Mouse (Mus musculus) testis, postnatal 14 days (tissue): ENCODE measurements around the gene Intu.

Experiments used
- DNase-seq: peaks from one replicate; pipeline ENCODE4 v3.0.0; 2021; ENCODE audit warnings: low spot score

The Intu gene

GRCm38 (mm10) chr3:40531286-40532141 is at the start of gene Intu:
Gene Intu (plus strand): TSS chr3:40531286.
- DNase-seq: no peak

DNA sequence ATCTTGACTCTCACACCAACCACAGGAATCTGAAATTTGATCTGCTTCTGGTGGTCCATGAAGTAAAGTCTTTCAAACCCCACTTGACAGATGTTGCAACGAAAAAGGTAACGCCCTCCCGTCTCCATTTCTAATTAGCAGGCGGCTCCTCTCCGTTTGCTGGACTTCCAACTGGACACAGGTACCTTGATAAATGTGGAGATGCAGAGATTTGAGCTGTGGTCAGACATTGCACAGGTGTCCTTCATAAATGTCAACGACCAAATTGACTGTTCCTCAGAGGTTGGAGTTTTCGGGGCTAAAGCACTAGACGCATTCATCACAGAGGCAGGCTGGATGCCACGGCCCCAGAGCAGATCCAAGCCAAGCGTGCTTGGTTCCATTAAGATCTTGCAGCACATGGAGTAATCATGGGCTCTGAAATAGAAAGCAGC is 47.8 kb upstream of the Intu start:
- no peak for DNase-seq

DNA sequence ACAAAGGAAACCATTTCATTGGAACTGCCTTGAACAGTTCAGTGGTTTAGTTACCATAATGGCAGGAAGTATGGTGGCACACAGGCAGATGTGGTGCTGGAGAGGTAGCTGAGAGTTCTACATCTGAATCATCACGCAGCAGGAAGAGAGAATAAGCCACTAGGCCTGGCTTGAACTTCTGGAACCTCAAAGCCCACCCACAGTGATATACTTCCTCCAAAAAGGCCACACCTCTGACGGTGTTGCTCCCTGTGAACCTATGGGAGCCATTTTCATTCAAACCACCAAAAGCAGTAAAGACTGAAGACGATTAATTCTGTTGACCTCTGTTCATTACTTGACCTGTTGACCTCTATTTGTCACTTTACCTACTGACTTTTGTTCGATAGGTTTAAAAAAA is 43.7 kb upstream of the Intu start:
- no peak for DNase-seq

- DNase-seq: peak; percentile 11
Observed at GRCm38 (mm10) chr3:40491742-40492141, 39.3 kb upstream of the Intu start.

GRCm38 (mm10) chr3:40498898-40499297 is 32.2 kb upstream of the Intu start:
- DNase-seq: peak; percentile 37

- DNase-seq: no peak
Observed at GRCm38 (mm10) chr3:40500157-40500808, 30.8 kb upstream of the Intu start.

DNA sequence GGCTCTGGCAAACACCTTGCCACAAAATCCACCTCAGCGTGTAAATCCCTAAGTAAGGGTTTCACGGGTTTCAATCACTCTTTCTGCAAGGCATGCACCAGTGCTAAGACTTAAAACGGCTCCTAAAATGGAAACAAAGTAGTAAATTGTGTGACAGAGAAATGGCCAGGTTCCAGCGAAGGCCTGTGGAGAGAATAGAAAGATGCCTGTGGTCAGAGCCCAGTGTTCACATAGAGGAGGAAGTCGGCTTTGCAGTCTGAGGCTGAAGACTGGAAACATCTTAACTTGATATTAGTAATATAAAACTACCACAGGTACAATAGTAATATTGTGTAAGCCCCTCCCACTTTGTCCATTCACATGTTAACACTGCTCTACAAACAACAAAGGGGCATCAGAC is 26.7 kb upstream of the Intu start:
- no peak for DNase-seq

DNA sequence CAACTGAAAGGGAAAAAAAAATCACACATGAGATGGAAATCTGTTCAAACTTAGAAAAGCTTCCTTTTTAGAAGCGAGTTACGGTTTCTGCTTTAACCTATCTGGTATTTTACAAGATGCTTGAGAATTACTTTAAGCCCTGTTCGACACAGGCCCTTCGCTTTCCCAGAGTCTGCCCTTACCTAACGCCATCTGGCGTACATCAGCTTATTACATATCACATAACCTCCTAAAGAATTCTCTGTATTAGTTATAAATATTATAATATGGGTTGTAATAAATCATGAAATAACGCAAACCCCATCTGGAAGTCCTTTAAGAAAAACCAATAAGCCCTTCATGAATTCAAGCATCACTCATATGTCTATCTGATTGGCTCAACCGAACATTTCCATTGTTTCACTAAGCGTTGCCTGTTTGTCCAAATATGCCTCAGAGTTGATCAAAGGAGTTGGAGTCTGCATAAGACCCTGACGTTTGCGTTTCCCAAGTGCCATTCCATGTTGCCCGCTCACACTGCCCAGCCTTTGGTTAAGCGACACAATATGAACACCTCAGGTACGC is 25.6 kb upstream of the Intu start:
- no peak for DNase-seq

DNA sequence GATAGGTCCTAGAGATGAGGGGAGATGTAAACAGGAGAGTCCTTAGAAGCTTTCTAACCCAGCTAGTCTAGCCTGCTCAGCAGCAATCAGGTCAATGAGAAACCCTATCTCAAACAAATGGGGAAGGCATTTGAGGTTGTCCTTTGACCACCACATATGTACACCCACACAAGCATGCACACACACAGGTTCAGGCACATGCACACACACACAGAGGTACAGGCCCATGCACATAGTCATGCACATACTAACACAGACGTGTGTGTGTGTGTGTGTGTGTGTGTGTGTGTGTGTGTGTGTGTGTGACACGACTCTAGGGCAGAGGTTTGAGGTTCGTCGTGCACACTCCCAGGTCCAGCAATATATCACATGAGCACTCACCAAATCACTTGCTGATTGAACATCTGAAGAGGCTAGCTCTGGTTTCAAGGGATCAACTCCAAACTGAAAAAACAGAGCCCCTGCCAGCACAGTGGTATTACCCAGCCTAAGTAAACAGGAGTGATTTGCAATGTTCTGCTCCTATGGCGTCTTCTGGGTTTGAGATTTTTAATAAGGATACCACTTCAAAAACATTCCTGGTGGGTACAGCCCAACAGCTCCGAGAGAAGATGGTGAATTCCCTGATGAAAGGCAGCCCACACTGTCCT is 22.0 kb upstream of the Intu start:
- DNase-seq: no peak

GRCm38 (mm10) chr3:40510567-40510966 is 20.5 kb upstream of the Intu start:
- no peak for DNase-seq

- no peak for DNase-seq
Observed at GRCm38 (mm10) chr3:40512936-40513829, 17.9 kb upstream of the Intu start.

DNA sequence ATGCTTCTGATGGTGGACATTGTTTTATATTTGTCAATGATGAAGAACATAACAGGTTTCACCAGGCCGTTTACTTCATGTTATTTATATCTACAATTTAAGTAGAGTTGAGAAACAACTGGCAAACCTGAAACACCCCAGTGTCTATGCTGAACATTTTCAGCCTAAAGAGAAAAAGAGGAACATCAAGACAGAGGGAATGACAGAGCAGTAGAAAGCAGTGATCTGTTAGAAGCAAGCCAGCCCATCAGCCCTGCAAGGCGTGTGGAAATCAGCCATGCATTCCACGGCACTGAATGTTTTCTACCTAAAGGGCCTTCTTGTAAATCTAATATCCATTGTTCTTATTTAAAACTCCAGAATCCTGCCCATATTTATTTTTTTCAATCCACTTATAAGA is 12.8 kb upstream of the Intu start:
- no peak for DNase-seq

DNA sequence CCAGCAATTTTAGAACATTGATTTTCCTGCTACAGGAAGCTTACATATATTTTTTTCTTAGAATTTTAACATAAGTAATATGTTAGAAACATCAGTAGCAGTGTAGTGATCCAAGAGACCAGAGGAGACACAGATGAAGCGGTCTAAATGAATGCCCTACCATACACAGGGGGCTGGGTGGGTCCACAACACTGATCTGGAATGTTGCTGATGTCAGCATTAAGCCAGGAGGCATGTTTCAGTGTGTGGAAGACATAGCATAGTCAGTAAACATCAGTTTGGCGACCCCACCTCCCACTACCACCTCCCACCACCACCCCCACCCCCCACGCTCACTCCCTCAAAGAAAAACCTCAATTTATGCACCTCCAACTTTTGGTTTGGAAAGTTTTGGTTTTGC is 11.5 kb upstream of the Intu start:
- DNase-seq: no peak

GRCm38 (mm10) chr3:40520567-40520966 is 10.5 kb upstream of the Intu start:
- no peak for DNase-seq

DNA sequence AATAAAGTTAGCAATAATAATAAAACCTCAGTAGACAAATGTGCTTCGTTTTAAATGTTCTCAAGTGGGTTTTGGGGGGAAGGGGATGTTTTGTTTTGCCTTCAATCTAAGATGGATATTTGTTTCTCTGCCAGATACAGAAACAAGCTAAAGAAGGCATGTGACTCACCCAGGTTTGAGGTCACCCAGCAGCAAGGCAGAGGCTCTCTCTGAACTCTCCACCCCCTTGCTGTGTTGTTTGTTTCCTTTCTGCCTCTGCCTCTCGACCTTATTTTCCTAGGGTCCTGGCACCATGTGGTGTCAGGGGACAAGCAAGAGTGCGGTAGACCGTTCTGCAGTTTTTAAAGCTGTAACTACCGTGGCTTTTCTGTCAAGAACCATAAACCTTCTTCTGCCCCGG is 8.6 kb upstream of the Intu start:
- DNase-seq: no peak

- no peak for DNase-seq
Observed at GRCm38 (mm10) chr3:40522846-40523245, 8.2 kb upstream of the Intu start.

- no peak for DNase-seq
Observed at GRCm38 (mm10) chr3:40523371-40523783, 7.7 kb upstream of the Intu start.

DNA sequence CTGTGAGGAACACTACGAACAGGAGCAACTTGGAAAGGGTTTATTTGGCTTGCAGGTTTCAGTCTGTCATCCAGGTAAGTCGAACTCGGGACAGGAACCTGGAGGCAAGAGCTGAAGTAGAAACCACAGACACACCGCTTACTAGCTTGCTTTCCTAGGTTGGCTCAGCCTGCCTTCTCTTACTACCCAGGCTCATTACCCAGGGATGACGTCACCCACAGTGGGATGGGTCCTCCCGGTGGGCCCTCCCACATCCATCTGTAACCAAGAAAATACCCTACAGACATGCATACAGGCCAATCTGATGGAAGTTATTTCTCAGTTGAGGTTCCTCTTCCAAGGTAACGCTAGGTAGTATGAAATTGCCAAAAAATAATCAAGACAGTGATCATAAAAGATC is 6.2 kb upstream of the Intu start:
- DNase-seq: no peak

DNA sequence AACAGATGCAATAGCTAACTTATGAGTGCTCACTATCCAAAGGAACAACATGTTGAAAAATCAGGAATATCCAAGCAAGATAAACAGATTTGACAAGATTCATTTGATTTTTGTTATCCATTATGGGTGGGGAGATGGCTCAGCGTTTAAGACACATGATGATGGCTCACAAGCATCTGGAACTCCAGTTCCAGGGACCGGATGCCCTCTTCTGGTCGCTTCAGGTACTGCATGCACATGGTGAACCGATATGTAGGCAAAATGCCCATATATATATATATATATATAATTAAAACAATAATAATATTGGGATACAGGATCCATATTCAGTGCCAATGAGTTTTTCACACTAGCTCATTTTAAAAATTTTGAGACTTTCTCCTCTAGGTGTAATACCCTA is 5.7 kb upstream of the Intu start:
- peak; percentile 42 for DNase-seq

GRCm38 (mm10) chr3:40526095-40526494 is 5.0 kb upstream of the Intu start:
- DNase-seq: no peak

DNA sequence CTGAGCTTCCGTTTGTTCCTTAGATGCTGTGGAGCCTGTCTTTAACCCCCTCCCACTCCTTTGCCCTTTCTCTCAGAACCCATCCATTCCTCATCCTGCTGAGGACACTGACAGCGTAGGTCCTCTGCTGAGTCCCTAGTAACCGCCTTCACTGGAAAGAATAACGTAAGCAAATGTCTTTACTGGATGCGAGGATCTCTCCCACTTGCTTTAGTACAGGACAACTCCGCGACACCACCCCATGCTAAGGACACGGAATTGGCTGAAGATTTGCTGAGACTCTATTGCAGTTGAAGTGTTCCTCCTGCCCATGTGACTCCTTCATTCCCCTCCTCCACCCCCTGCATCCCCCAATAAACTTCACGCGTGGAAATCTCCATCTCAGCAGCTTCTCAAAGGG is 3.9 kb upstream of the Intu start:
- no peak for DNase-seq
